Comparison of ENCODE assay signal across 8 mouse cellular contexts in genomic region chr6:67036837-67037628, GRCm38 (mm10). TPM values are rescaled to one million over a fixed set of nuclear protein-coding genes. Genes with fewer than 3 reads are reported as not detected.
DNase-seq lines count a peak whose midpoint lies in the region; ATAC-seq and TF ChIP-seq lines count a peak whose summit lies in the region.

Gene Gadd45a, minus strand, starts transcription at chr6:67037457.

- no peak for TF ChIP-seq EP300 in ES-Bruce4 (IDR thresholded peaks at IDR 0.05; ENCODE audit: insufficient read depth, low read depth, low read length)
- peak; percentile 72; the same call in 1 of the 2 replicates for TF ChIP-seq EP300 in liver, postnatal 0 days (IDR thresholded peaks at IDR 0.05; ENCODE audit: low read depth)

- TF ChIP-seq CTCF in ES-Bruce4 (IDR thresholded peaks at IDR 0.05; ENCODE audit: low read depth, low read length) = no peak
- TF ChIP-seq CTCF in liver, postnatal 0 days (IDR thresholded peaks at IDR 0.05; ENCODE audit: low read depth) = peak; percentile 31

- H3K9ac ChIP-seq in ES-Bruce4 (ENCODE audit: low read depth, poor library complexity, severe bottlenecking) = peak within 1 kb of the TSS; percentile 72
- peak within 1 kb of the TSS; percentile 83 for H3K9ac ChIP-seq in forebrain, embryonic 13.5 days
- H3K9ac ChIP-seq in liver, postnatal 0 days (replicated peaks) = peak within 1 kb of the TSS; percentile 97
- peak within 1 kb of the TSS; percentile 85 for H3K9ac ChIP-seq in neural tube, embryonic 14.5 days (replicated peaks; ENCODE audit: low read depth, low read length)

- peaks cover 18% of the 10 kb centered on the region for H3K36me3 ChIP-seq in ES-Bruce4 (ENCODE audit: control insufficient read depth, insufficient read depth, low read length, poor library complexity, severe bottlenecking)
- no peaks in the 10 kb centered on the region for H3K36me3 ChIP-seq in forebrain, embryonic 13.5 days (ENCODE audit: poor library complexity, severe bottlenecking)
- H3K36me3 ChIP-seq in liver, postnatal 0 days (replicated peaks; ENCODE audit: insufficient read depth, low read length) = 0 out of 2 replicates have a peak, but pooled peaks cover 2% of the 10 kb centered on the region
- no peaks in the 10 kb centered on the region for H3K36me3 ChIP-seq in neural tube, embryonic 14.5 days (ENCODE audit: control insufficient read depth, insufficient read depth, low read length)

- H3K27me3 ChIP-seq in ES-Bruce4 (ENCODE audit: control insufficient read depth, insufficient read depth, low read length, poor library complexity, severe bottlenecking) = no peaks in the 10 kb centered on the region
- H3K27me3 ChIP-seq in forebrain, embryonic 13.5 days = no peaks in the 10 kb centered on the region; the same call in 1 of the 2 replicates
- H3K27me3 ChIP-seq in liver, postnatal 0 days (ENCODE audit: insufficient read depth, low read length) = no peaks in the 10 kb centered on the region
- H3K27me3 ChIP-seq in neural tube, embryonic 14.5 days (ENCODE audit: control insufficient read depth, insufficient read depth, low read length) = no peaks in the 10 kb centered on the region

- H3K4me3 ChIP-seq in ES-Bruce4 (ENCODE audit: low read depth, low read length) = peak within 1 kb of the TSS; percentile 76
- H3K4me3 ChIP-seq in forebrain, embryonic 13.5 days = peak within 1 kb of the TSS; percentile 75
- peak within 1 kb of the TSS; percentile 98 for H3K4me3 ChIP-seq in liver, postnatal 0 days (ENCODE audit: low read depth, low read length)
- peak within 1 kb of the TSS; percentile 93 for H3K4me3 ChIP-seq in neural tube, embryonic 14.5 days (ENCODE audit: low read depth, low read length)

- peak; percentile 74 for TF ChIP-seq POLR2A in ES-Bruce4 (IDR thresholded peaks at IDR 0.05; ENCODE audit: insufficient read depth, low read length)

- intact Hi-C loops in heart, postnatal 10 days (cut with DNase I) = loop anchor here (1.0 to 5.0 kb wide), 7 partner anchors 65 to 230 kb away; partner anchors contain the start of gene Gng12

- DNase-seq in heart, postnatal 10 days = peak; percentile 96 to 97
- DNase-seq in large intestine, adult 2 months (ENCODE audit: low read depth, low spot score) = peak; percentile 96
- DNase-seq in liver, postnatal 0 days = peak; percentile 94
- peak; percentile 94 for DNase-seq in testis, postnatal 10 days (ENCODE audit: low spot score)

- no peaks in the 10 kb centered on the region for H3K9me3 ChIP-seq in ES-Bruce4 (replicated peaks; ENCODE audit: control insufficient read depth, insufficient read depth, low read length, poor library complexity, severe bottlenecking)
- H3K9me3 ChIP-seq in forebrain, embryonic 13.5 days (replicated peaks) = no peaks in the 10 kb centered on the region
- no peaks in the 10 kb centered on the region for H3K9me3 ChIP-seq in liver, postnatal 0 days (ENCODE audit: low read length)
- no peaks in the 10 kb centered on the region for H3K9me3 ChIP-seq in neural tube, embryonic 14.5 days (ENCODE audit: control insufficient read depth, low read length)

- peak within 1 kb of the TSS; percentile 79 for H3K4me2 ChIP-seq in forebrain, embryonic 13.5 days
- H3K4me2 ChIP-seq in liver, postnatal 0 days (ENCODE audit: low read depth, low read length) = peak within 1 kb of the TSS; percentile 87
- peak within 1 kb of the TSS; percentile 69 for H3K4me2 ChIP-seq in neural tube, embryonic 14.5 days (ENCODE audit: low read depth, low read length)

- WGBS in forebrain, embryonic 13.5 days = 0% methylated on average over 66 of the region's 69 CpGs
- under 1% methylated on average over 69 of the region's 69 CpGs for WGBS in large intestine, adult 2 months
- under 1% methylated on average over 66 of the region's 69 CpGs for WGBS in liver, postnatal 0 days (ENCODE audit: insufficient replicate concordance)
- under 1% methylated on average over 69 of the region's 69 CpGs for WGBS in neural tube, embryonic 14.5 days

- peak; percentile 97 for ATAC-seq in cerebellum, adult (ENCODE audit: insufficient number of reproducible peaks, low FRiP score, low TSS enrichment)
- ATAC-seq in forebrain, embryonic 13.5 days = peak; percentile 97
- ATAC-seq in liver, postnatal 0 days = peak; percentile 90
- peak; percentile 97 for ATAC-seq in neural tube, embryonic 14.5 days (ENCODE audit: low read depth)

- peak within 1 kb of the TSS; percentile 73 for H3K27ac ChIP-seq in ES-Bruce4 (ENCODE audit: insufficient read depth, low read length)
- peak within 1 kb of the TSS; percentile 82 for H3K27ac ChIP-seq in forebrain, embryonic 13.5 days
- peak within 1 kb of the TSS; percentile 99 for H3K27ac ChIP-seq in liver, postnatal 0 days (ENCODE audit: low read depth)
- H3K27ac ChIP-seq in neural tube, embryonic 14.5 days (ENCODE audit: low read depth, low read length) = peak within 1 kb of the TSS; percentile 92

- peaks cover 1% of the 10 kb centered on the region for H3K4me1 ChIP-seq in ES-Bruce4 (ENCODE audit: control insufficient read depth, insufficient read depth, low read length)
- peaks cover 15% of the 10 kb centered on the region for H3K4me1 ChIP-seq in forebrain, embryonic 13.5 days
- peaks cover 20% of the 10 kb centered on the region; the same call in 1 of the 2 replicates for H3K4me1 ChIP-seq in liver, postnatal 0 days (ENCODE audit: insufficient read depth)
- H3K4me1 ChIP-seq in neural tube, embryonic 14.5 days (ENCODE audit: control insufficient read depth, insufficient read depth, low read length) = peaks cover 7% of the 10 kb centered on the region; the same call in 1 of the 2 replicates

RNA-seq across cellular contexts. Expression of gene Gadd45a, which starts in this region (rescaled TPM):
- 89.5 and 90.3 TPM in 2 replicates for polyA plus RNA-seq in ES-Bruce4 (2011; ENCODE audit: insufficient read depth, insufficient read length, low read depth, missing spikeins)
- 13.9 and 16.9 TPM in 2 replicates for polyA plus RNA-seq in forebrain, embryonic 13.5 days (2015; fragmentation: Nextera tagmentation; extraction: Ambion mirVana)
- total RNA-seq in heart, postnatal 10 days (2021) = 10 to 100 TPM; 16.8 to 19.3 TPM
- polyA plus RNA-seq in large intestine, adult 2 months (2012; rRNA removed) = 52.8 and 87.8 TPM in 2 replicates
- polyA plus RNA-seq in liver, postnatal 0 days (2015; fragmentation: Nextera tagmentation; extraction: Ambion mirVana) = 49.5 and 65.0 TPM in 2 replicates
- polyA plus RNA-seq in neural tube, embryonic 14.5 days (2014; fragmentation: Nextera tagmentation; extraction: Ambion mirVana) = 12.9 and 14.6 TPM in 2 replicates

Comparison
In these comparisons a context has a peak if more than half of its experiments do, and no peak if none do; other contexts are left out.
1. Peak in every context shown above with its lines: DNase-seq, ATAC-seq, H3K4me3 ChIP-seq and H3K27ac ChIP-seq.